Comparison of ENCODE assay signal across 37 mouse cellular contexts in genomic region chr13:120048608-120049007, GRCm38 (mm10). TPM values are rescaled to one million over a fixed set of nuclear protein-coding genes. Genes with fewer than 3 reads are reported as not detected.
"Had no signal": no experiment of that assay in that cellular context is flagged by ENCODE, and none has a peak within 500 bp of the region (broad histone marks: within the 10 kb centered on the region; RNA-seq: fewer than 3 reads in every experiment).

No protein-coding gene starts in this region.

RNA-seq across cellular contexts. Expression of gene Gm21188, which starts 3.4 kb away (rescaled TPM):
- total RNA-seq: left cerebral cortex, adult 8-10 months; left cerebral cortex, postnatal 10 days; left cerebral cortex, postnatal 14 days; left cerebral cortex, postnatal 25 days; left cerebral cortex, postnatal 4 days; megakaryocyte-erythroid progenitor cell, adult 5-6 weeks; midbrain, postnatal 0 days had no signal
- polyA plus RNA-seq: limb, embryonic 10.5 days; limb, embryonic 11.5 days; limb, embryonic 12.5 days; limb, embryonic 13.5 days; liver, adult 2 months; liver, embryonic 11.5 days; liver, embryonic 12.5 days; lung, embryonic 14.5 days; lung, embryonic 15.5 days; lung, embryonic 16.5 days; midbrain, embryonic 10.5 days; midbrain, embryonic 12.5 days; midbrain, embryonic 13.5 days; midbrain, embryonic 14.5 days; midbrain, embryonic 15.5 days; midbrain, embryonic 16.5 days; midbrain, postnatal 0 days; myocyte; neural tube, embryonic 11.5 days; neural tube, embryonic 12.5 days had no signal

RNA-seq across cellular contexts. Expression of gene Gm36079, which starts 21.8 kb away (rescaled TPM):
- total RNA-seq: left cerebral cortex, adult 18-20 months; left cerebral cortex, adult 2 months; left cerebral cortex, adult 8-10 months; left cerebral cortex, postnatal 10 days; left cerebral cortex, postnatal 14 days; left cerebral cortex, postnatal 25 days; left cerebral cortex, postnatal 36 days; left cerebral cortex, postnatal 4 days; liver, adult 2 months; megakaryocyte-erythroid progenitor cell, adult 5-6 weeks; midbrain, postnatal 0 days had no signal
- polyA plus RNA-seq: limb, embryonic 10.5 days; limb, embryonic 11.5 days; limb, embryonic 12.5 days; limb, embryonic 13.5 days; limb, embryonic 14.5 days; limb, embryonic 15.5 days; liver, adult 2 months; liver, embryonic 11.5 days; liver, embryonic 12.5 days; liver, embryonic 13.5 days; liver, embryonic 14.5 days; liver, embryonic 15.5 days; liver, postnatal 0 days; lung, adult 2 months; lung, embryonic 14.5 days; lung, embryonic 15.5 days; lung, embryonic 16.5 days; lung, postnatal 0 days; midbrain, embryonic 10.5 days; midbrain, embryonic 12.5 days; midbrain, embryonic 13.5 days; midbrain, embryonic 14.5 days; midbrain, embryonic 15.5 days; midbrain, embryonic 16.5 days; midbrain, postnatal 0 days; myocyte; neural tube, embryonic 11.5 days; neural tube, embryonic 12.5 days had no signal
